Mouse (Mus musculus) myocyte (in vitro differentiated cells): ENCODE measurements around the gene Znhit3. TPM values are rescaled to one million over a fixed set of nuclear protein-coding genes. Genes with fewer than 3 reads are reported as not detected.

ENCODE experiments used
- H3K27me3 ChIP-seq: one replicate; pipeline ENCODE4 v1.6.1; 2011; ENCODE audit not compliant: control insufficient read depth, insufficient read depth, insufficient read length
- H3K36me3 ChIP-seq: one replicate; pipeline ENCODE4 v1.6.1; 2011; ENCODE audit not compliant: control insufficient read depth, insufficient read depth
- H3K4me2 ChIP-seq: one replicate; pipeline ENCODE4 v1.6.1; 2011; ENCODE audit warnings: low read depth, control low read depth
- H3K4me3 ChIP-seq: one replicate; pipeline ENCODE4 v1.5.1; 2011; ENCODE audit warnings: mild to moderate bottlenecking, control low read depth, moderate library complexity
- H3K79me2 ChIP-seq: one replicate; pipeline ENCODE4 v1.6.1; 2011; ENCODE audit not compliant: control insufficient read depth, insufficient read depth
- H3ac ChIP-seq: one replicate; pipeline ENCODE4 v1.6.1; 2011; ENCODE audit not compliant: control insufficient read depth, insufficient read length
- CEBPB ChIP-seq: IDR thresholded peaks from 2 replicates; pipeline ENCODE4 v1.6.1; 2011; ENCODE audit warnings: mild to moderate bottlenecking, moderate library complexity; ENCODE audit not compliant: poor library complexity, insufficient read depth, severe bottlenecking
- E2F4 ChIP-seq: IDR thresholded peaks from one replicate; pipeline ENCODE4 v1.6.1; 2011; ENCODE audit warnings: mild to moderate bottlenecking, control low read depth, moderate library complexity; ENCODE audit not compliant: insufficient read depth
- MAX ChIP-seq: IDR thresholded peaks from one replicate; pipeline ENCODE4 v1.6.1; 2011; ENCODE audit warnings: low read depth, mild to moderate bottlenecking, control low read depth
- MYOD1 ChIP-seq, 3 experiments: IDR thresholded peaks; one replicate each; pipeline ENCODE4 v1.6.1; 2011; ENCODE audit warnings: control low read depth in 2 of 3, low read depth in 2 of 3, mild to moderate bottlenecking in 2 of 3, moderate library complexity in 1 of 3; ENCODE audit not compliant: insufficient read length in 2 of 3, control insufficient read depth in 1 of 3
- MYOG ChIP-seq, 3 experiments: IDR thresholded peaks; one replicate each; pipeline ENCODE4 v1.6.1; 2011; ENCODE audit warnings: control low read depth in 2 of 3, low read depth in 2 of 3, mild to moderate bottlenecking in 2 of 3; ENCODE audit not compliant: insufficient read length in 2 of 3, control insufficient read depth in 1 of 3, insufficient read depth in 1 of 3
- POLR2A ChIP-seq: IDR thresholded peaks from one replicate; pipeline ENCODE4 v1.6.1; 2011; ENCODE audit warnings: low read depth, mild to moderate bottlenecking, control low read depth, moderate library complexity; ENCODE audit not compliant: insufficient read length
- POLR2AphosphoS2 ChIP-seq: IDR thresholded peaks from one replicate; pipeline ENCODE4 v1.6.1; 2011; ENCODE audit warnings: low read depth, control low read depth; ENCODE audit not compliant: insufficient read length
- REST ChIP-seq: IDR thresholded peaks from one replicate; pipeline ENCODE4 v1.6.1; 2011; ENCODE audit warnings: mild to moderate bottlenecking, control low read depth, moderate library complexity; ENCODE audit not compliant: insufficient read depth, insufficient read length
- SRF ChIP-seq: IDR thresholded peaks from one replicate; pipeline ENCODE4 v1.6.1; 2011; ENCODE audit warnings: low read depth; ENCODE audit not compliant: control insufficient read depth, insufficient read length
- TCF12 ChIP-seq: IDR thresholded peaks from one replicate; pipeline ENCODE4 v1.6.1; 2011; ENCODE audit warnings: mild to moderate bottlenecking, control low read depth; ENCODE audit not compliant: poor library complexity, insufficient read depth, severe bottlenecking
- TCF3 ChIP-seq: IDR thresholded peaks from one replicate; pipeline ENCODE4 v1.6.1; 2011; ENCODE audit warnings: low read depth, control low read depth; ENCODE audit not compliant: insufficient read length
- USF1 ChIP-seq: IDR thresholded peaks from one replicate; pipeline ENCODE4 v1.6.1; 2011; ENCODE audit warnings: low read depth, mild to moderate bottlenecking, control low read depth, moderate library complexity
- polyA plus RNA-seq: library from polyadenylated mRNA; unstranded; fragments of >200 nt; fragmentation: generic; extraction: Trizol; gene quantifications from one replicate; pipeline ENCODE4 v1.2.1, GENCODE M21; 2012; ENCODE audit warnings: missing spikeins

Gene Znhit3
- 18.5 TPM for polyA plus RNA-seq

DNA sequence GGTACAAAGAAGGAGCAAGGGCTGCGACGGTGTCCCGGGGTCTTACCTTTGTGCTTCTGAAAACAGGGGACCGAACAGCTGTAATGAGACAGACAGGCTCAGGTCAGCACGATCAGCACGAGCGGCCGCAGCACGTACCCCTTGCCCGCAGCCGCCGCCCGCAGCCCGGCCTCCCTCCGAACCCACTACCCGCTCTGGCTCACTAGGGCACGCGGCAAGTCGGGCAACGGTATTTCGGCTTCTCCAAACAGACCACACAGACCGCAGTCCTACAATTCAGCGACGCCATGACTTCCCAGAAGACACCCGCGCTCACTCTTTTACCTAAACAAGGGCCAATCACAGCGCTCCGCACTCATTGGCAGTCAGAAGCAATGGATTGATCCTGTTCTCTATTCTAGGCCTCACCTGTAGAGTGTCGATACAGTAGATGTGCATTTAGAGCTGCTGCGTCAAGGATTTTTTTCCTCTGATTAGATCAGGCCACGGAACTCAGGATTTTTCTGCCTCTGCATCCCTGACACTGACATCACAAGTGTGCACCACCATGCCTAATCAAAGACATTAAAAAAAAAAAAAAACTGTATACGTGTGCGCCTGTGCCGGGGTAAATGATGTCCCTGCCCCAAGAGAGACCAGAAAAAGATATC is at the start of gene Znhit3:
Znhit3 (minus strand) TSS at position 314 of the 650 bp plus-strand sequence.
- TF ChIP-seq MYOD1 (IDR thresholded peaks at IDR 0.05; ENCODE audit: control insufficient read depth in 1 of 3, insufficient read length in 2 of 3, low read depth in 2 of 3) (peak in 1 of 3 experiments; percentile 1), POLR2A (peak; percentile 67), POLR2AphosphoS2 (peak; percentile 69), MAX (no peak), SRF (peak; percentile 89), TCF12 (no peak), USF1 (no peak), CEBPB (no peak), E2F4 (peak; percentile 86), TCF3 (no peak)
- peaks cover 8% of the 10 kb centered on the region for H3K79me2 ChIP-seq
- H3K36me3 ChIP-seq: no peaks in the 10 kb centered on the region
- peak within 1 kb of the TSS; percentile 54 for H3K4me3 ChIP-seq
- peak within 1 kb of the TSS; percentile 41 for H3ac ChIP-seq
- H3K27me3 ChIP-seq: no peaks in the 10 kb centered on the region
- peak within 1 kb of the TSS; percentile 80 for H3K4me2 ChIP-seq

DNA sequence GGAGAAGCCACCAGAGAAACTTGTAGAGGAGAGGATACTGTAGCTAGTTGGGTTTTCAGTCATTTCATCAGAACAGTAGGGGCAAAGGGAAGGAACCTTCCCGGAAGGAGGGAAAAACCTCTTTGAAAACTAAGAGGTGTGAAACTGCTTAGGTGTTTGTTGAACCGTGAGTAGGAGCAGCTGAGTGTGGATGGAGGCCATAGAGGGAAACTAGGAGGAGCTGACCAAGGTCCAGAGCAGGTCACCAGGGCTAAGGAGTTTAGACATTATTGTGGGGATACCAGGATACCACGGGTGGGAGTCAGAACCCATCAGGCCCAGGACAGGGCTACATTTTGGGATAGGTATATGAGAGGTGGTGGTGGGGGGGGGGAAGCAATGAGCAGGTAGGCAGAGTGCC is 47.4 kb upstream of the Znhit3 start:
- Histone ChIP-seq H3K4me2 (no peak overlapping the region), H3ac (no peak overlapping the region), H3K4me3 (no peak overlapping the region), H3K27me3 (peaks cover 24% of the 10 kb centered on the region), H3K79me2 (no peaks in the 10 kb centered on the region), H3K36me3 (no peaks in the 10 kb centered on the region)
- TF ChIP-seq MYOD1 (IDR thresholded peaks at IDR 0.05; ENCODE audit: control insufficient read depth in 1 of 3, insufficient read length in 2 of 3, low read depth in 2 of 3) (no peak), MAX (no peak), POLR2A (no peak), REST (no peak), E2F4 (no peak), POLR2AphosphoS2 (no peak)

DNA sequence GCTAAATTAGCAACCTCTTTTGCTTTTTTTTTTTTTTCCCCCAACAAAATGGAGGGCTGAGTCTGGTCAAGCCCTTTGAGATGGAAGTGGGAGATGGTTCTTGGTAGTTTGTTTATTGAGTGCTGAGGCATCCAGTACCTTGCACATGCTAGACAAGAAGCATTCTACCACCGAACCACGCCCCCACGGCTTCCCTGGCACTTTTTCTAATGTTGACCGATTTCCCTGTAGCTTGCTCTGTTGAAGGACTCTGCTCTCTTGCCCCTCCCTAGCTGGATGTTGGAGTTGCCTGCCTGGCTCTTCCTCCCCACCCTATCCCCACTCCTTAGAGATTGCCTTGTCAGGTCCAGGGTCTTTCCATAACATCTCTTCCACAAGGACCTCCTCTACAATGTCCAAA is 46.4 kb upstream of the Znhit3 start:
- H3K27me3 ChIP-seq: peaks cover 32% of the 10 kb centered on the region
- no peak overlapping the region for H3ac ChIP-seq
- no peaks in the 10 kb centered on the region for H3K79me2 ChIP-seq

DNA sequence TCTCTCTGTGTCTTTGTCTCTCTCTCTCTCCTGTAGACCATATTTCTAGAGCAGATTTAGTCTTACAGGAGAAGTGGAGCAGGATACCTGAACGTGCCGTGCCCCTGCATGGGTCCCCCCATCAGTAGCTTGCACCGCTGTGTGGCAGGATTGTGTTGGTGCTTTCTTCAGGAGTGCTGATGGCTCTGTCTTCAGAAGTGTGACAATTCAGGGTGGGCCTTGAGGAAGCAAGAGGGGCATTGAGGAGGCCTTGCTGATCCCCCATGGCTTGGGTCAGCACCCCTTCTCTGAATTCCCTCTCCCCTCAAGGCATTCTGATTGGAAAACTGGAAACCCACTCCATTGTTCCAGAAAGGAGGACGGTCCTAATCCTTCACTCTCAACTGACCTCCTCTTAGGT is 45.4 kb upstream of the Znhit3 start:
- TF ChIP-seq MYOD1 (IDR thresholded peaks at IDR 0.05; ENCODE audit: control insufficient read depth in 1 of 3, insufficient read length in 2 of 3, low read depth in 2 of 3) (no peak), CEBPB (no peak), E2F4 (no peak)
- peaks cover 42% of the 10 kb centered on the region for H3K27me3 ChIP-seq
- H3K4me2 ChIP-seq: no peak overlapping the region
- H3K36me3 ChIP-seq: no peaks in the 10 kb centered on the region
- H3K79me2 ChIP-seq: no peaks in the 10 kb centered on the region
- no peak overlapping the region for H3K4me3 ChIP-seq
- no peak overlapping the region for H3ac ChIP-seq

More for the DNA sequence above, 46.4 kb upstream of the Znhit3 start:
- TF ChIP-seq SRF (no peak), POLR2AphosphoS2 (no peak), USF1 (no peak), POLR2A (no peak), E2F4 (no peak), MYOD1 (IDR thresholded peaks at IDR 0.05; ENCODE audit: control insufficient read depth in 1 of 3, insufficient read length in 2 of 3, low read depth in 2 of 3) (no peak), MYOG (IDR thresholded peaks at IDR 0.05; ENCODE audit: control insufficient read depth in 1 of 3, insufficient read depth in 1 of 3, insufficient read length in 2 of 3, low read depth in 2 of 3) (no peak), TCF12 (no peak), MAX (no peak), TCF3 (no peak), REST (no peak), CEBPB (no peak)
- Histone ChIP-seq H3K36me3 (no peaks in the 10 kb centered on the region), H3K4me2 (no peak overlapping the region), H3K4me3 (no peak overlapping the region)

DNA sequence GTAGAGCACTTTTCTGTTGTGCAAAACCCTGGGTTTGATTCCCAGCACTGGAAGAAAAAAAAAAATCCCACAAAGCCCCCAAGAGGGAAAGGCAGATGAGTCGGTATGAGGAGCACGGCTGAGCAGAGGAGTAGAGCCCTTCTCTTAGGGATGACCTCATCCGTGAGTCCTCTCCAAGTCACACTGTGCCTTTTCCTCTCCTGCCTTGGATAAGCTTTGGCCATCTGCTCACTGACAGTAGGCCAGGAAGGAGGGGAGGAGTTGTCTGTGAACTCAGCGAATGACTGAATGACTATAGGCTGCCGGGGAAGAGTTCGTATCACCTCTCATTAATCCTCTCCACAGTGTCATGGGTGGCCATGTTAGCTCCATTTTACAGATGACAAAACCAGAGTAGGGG is 44.6 kb upstream of the Znhit3 start:
- Histone ChIP-seq H3K4me2 (no peak overlapping the region), H3K36me3 (no peaks in the 10 kb centered on the region), H3ac (no peak overlapping the region), H3K79me2 (no peaks in the 10 kb centered on the region), H3K4me3 (no peak overlapping the region), H3K27me3 (peaks cover 49% of the 10 kb centered on the region)
- no peak for TF ChIP-seq MAX
- no peak for TF ChIP-seq TCF12
- no peak for TF ChIP-seq POLR2AphosphoS2
- no peak for TF ChIP-seq MYOG (IDR thresholded peaks at IDR 0.05; ENCODE audit: control insufficient read depth in 1 of 3, insufficient read depth in 1 of 3, insufficient read length in 2 of 3, low read depth in 2 of 3)
- TF ChIP-seq POLR2A: no peak
